Mouse (Mus musculus) T-cell, adult 66 days (primary cell): ENCODE results near the gene Gm28551. TPM values are rescaled to one million over a fixed set of nuclear protein-coding genes. Genes with fewer than 3 reads are reported as not detected.

Experiments used
- total RNA-seq, 2 experiments: library from RNA; stranded (reverse); gene quantifications; 3 replicates in 1 of 2; 4 replicates in 1 of 2; pipeline ENCODE4 v1.2.4; 2023

Gene Gm28551
- total RNA-seq: not detected

GRCm38 (mm10) chr1:53352327-53353261 lies at the start of gene Gm28551, which contains the start of the genes Asdurf and Asnsd1:
TSS of gene Gm28551 (minus strand) at chr1:53352667.
TSS of gene Asdurf (minus strand) at chr1:53352619.
TSS of gene Asnsd1 (minus strand) at chr1:53352752.

GRCm38 (mm10) chr1:53312989-53313967 lies 39.2 kb downstream of the Gm28551 start, which contains the start of gene Osgepl1:
TSS of gene Osgepl1 (plus strand) at chr1:53313624.

GRCm38 (mm10) chr1:53296581-53297383 lies 55.7 kb downstream of the Gm28551 start, which contains the start of the genes Pms1, Ormdl1 and Gm28778:
TSS of gene Pms1 (minus strand) at chr1:53297018.
TSS of gene Ormdl1 (plus strand) at chr1:53297095.
TSS of gene Gm28778 (plus strand) at chr1:53297111.

Other genes with a start within 250 kb of the Gm28551 start
- gene 1700019A02Rik, start 165.0 kb downstream of the Gm28551 start, total RNA-seq: under 1 TPM in 1 of 2 experiments, not detected in 1; 0.82 TPM
- 10 to 100 TPM; 18.9 to 23.8 TPM for gene Pms1, start 55.6 kb downstream of the Gm28551 start, total RNA-seq
- 10 to 100 TPM; 18.8 to 24.2 TPM for gene Ormdl1, start 55.6 kb downstream of the Gm28551 start, total RNA-seq
- gene Gm28778, start 55.6 kb downstream of the Gm28551 start, total RNA-seq: not detected
- 10 to 100 TPM in 1 of 2 experiments, 1 to 10 TPM in 1; 8.9 to 10.5 TPM for gene Osgepl1, start 39.0 kb downstream of the Gm28551 start, total RNA-seq
- gene Asdurf, start within 50 bp of the Gm28551 start, total RNA-seq: 10 to 100 TPM in 1 of 2 experiments, not detected in 1; 12.9 TPM
- gene Asnsd1, start 85 bp upstream of the Gm28551 start, total RNA-seq: 10 to 100 TPM; 36.1 to 40.6 TPM